Mouse (Mus musculus) urinary bladder, postnatal 14 days (tissue): ENCODE results near the gene Cyp2w1.
"Not testable (repeated sequence)": the region's sequence is repeated elsewhere in the genome, so short reads cannot be mapped to it uniquely, and the experiment has no call there.

Experiments
- DNase-seq: peaks from one replicate; pipeline ENCODE4 v3.0.0; 2021; ENCODE audit warnings: low spot score

Gene Cyp2w1

DNA sequence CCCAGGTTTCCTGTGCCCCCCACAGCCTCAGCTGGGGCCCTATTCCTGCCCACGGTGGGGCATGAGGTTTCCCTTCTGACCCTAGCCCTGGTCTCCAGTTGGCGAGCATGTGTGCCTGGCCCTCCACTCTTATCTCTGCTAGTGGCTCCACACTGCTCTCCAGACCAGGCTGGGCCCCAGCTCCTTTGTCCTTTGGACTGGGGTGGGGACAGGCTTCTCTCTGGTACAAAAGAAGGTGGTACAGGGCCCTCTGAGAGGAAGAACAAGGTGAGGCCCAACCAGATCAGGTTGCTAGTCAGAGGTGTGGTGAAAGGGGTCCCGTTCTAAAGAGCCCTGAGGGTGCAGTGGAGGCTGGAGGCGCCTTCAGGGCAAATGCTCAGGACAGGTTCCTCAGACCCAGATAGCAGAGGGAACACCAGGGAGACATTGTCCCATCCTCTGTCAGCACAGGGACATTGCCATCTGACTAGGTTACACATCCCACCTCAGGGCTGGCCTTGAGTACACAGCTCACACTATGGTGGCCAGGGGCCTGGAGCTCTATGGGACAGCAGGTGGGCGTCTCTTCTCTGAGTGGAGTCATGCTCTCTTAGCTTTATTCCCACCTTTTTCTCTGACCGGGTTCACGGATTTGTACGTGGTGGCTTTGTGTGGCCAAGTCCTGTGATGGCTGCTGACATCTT, 19.7 kb upstream of the Cyp2w1 start:
- DNase-seq, result no peak

DNA sequence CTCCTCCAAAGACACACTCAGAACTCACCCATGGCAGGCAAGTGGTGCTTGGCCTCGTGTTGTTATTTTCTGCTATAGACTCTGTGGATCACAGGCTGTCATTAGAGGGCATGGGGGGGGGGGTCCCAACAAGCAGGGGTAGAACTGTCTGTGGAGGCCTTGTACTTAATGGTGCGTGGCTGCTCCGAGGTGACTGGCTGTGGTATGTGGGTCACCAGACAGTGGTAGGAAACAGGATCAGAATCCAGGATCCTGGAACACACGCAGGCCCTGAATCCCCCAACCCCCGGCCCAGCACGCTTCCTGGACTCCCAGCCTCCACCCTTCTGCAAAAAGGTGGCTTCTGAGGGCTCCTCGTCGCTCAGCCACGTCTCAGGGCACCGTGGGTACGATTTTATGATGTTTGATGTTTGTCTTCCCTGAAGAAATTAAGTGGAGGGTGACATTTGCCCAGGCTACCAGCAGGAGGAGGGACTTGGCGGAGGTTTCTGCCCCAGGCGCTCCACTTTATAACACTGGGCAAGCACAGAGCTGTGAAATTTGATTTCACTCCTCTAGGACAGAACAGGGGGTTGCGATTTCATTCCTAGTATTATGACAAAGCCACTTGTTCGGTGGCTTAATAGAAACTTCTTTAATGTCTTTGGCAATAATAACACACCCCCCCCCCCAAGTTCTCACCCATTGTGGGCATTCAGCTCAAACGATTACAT, 19.0 kb upstream of the Cyp2w1 start:
- DNase-seq, result no peak

DNA sequence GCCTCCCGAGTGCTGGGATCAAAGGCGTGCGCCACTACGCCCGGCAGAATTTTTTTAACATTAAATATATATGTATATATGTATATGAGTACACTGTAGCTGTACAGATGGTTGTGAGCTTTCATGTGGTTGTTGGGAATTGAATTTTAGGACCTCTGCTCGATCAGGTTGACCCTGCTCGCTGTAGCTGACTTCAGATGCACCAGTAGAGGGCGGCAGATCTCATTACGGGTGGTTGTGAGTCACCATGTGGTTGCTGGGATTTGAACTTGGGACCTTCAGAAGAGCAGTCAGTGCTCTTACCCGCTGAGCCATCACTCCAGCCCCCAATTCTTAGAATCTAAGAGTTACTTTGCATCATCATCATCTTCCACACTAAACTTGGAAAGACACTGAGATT, 18.0 kb upstream of the Cyp2w1 start:
- DNase-seq, result not testable (repeated sequence)

DNA sequence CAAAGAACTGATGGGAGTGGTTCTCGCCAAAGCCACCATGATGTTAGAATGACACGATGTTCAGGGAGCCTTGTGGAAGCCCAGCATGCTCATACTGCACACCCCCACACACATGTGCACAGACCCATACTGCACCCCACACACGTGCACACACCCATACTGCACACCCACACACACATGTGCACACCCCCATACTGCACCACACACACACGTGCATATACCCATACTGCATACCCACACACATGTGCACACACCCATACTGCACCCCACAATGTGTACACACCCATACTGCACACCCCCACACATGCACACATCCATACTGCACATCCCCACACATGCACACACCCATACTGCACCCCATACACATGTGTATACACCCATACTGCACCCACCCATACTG, 16.8 kb upstream of the Cyp2w1 start:
- no peak for DNase-seq

DNA sequence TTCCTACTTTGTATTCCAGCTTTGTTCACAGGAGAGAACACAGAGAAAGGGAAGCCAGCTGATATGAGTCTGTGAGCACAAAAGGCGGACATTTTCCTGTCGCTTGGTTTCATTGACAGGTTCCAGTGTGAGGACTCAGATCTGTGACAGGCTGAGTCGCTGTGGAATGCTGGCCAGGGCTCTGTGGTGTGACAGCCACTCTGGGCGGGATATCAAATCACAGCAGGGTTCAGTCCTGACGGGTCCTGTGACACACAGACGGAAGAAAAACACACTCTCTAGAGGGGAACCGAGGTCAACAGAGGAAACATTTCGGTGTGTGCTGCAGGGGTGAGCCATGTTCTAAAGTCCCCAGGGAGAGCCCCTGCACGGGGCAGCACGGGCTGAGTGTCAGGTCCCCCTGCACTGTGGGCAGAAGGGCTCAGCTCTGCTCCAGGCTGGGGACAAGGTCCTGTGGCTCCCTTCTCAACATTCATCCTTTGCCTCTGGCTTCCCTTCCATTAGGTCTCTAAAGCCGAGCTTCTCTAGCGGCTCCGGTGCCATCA, 14.5 kb upstream of the Cyp2w1 start:
- DNase-seq, result no peak

DNA sequence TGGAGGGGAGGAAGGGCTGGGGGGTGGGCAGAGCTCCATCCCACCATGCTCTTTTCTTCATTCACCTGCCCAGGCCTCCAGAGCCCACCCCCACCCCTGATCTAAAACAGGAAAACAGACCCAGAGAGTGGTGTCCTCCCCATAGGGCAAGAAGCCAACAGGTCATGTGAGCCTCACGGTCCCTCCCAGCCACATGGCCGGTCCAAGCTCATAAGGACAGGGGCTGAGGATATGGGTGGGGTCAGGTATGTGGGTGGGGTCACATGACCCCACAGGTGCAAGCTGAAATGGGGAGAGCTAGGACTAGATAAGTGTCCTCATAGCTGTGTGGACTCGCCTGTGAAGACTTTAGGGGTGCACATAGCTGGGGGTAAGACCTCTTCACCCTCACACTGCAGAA, 14.0 kb upstream of the Cyp2w1 start:
- no peak for DNase-seq

DNA sequence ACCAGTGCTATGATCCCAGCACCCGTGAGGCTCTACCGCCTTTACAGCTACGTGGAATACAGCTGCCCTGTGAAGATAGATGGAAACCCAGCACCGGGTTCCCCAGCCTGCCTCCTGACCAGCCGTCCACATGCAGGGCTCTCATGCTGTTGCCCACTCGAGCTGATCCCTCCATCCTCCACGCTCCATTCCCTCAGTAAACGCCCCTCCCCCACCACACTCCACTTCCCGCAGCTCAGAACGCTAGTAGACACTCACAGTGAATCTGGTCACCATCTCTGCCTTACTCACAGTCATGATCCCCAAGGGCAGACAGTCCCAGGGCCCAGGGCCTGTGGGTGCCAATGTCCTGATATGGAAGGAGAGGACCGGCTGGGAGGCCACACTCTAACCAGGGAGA, 13.5 kb upstream of the Cyp2w1 start:
- DNase-seq, result no peak

DNA sequence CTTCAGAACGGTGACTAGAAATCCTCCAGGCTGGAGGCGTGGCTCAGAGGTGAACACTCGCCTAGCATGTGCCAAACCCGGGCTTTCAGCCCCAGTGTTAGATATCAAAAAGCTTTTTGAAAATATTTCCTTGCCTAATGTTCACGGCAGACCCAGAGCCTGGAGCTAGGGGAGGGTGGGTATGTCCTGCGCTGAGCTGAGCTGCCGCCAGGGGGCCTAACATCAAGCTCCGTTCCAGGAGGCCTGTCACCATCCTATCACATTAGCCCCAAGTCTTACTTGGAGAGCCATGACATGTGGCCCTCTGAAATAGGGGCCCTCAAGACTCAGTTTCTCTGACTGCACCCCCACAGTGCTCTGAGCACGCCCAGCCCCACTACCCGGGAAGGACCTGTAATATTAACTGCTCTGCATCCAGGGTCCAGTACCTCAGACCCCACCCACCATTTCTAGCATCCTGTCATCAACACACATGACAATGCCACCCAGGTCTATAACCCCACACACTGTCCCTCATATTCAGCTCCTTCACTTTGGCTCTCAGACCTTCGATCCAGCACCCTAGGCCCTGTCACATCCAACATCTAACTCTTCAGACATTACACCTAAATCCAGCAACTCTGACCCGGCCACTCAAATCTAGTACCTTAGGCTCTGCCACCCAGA, 8.3 kb upstream of the Cyp2w1 start:
- peak; percentile 81 for DNase-seq

DNA sequence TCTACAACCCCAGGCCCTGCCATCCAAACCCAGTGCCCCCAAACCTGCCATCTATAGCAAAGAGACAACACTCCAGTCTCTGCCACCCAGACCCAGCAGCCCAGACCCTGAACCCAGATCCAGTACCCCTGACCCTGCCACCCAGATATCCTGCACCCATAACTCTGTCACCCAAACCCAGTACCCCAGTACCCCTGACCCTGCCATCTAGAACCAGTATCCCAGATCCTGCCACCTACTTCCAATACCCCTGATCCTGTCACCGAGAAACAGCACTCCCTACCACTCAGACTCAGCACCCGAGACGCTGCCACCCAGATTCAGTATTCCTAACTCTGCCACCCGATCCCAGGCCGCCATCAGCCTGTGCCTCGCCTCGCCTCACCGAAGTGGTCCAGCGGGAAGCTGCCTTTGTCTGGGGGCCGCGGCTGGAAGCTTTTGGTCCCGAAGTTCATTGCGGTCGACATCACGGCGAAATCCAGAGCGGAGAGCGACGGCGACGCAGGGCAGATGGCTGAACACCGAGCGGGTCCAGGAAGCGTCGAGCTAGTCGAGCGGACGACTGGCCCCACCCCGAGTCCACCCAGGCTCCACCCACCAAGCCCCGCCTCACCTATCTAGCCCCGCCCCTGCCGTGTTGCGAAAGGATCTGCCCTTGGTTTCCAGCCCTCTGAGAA, 7.6 kb upstream of the Cyp2w1 start:
- DNase-seq, result peak; percentile 98

DNA sequence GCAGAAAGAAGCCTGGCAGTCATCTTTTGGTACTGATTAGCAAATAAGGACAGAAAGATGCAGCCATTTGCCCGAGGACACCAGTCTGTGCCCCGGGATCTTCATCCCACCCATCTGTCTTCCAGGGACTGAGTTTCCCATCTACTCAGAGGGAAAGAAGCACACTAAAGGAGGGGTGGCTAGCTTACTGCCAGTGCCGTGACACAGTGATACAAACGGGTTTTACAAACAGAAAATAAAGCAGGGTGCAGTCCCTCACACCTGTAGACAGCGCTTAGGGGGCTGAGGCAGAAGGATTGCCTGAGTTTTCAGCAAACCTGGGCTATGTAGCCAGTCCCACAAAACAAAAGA, 7.1 kb upstream of the Cyp2w1 start:
- DNase-seq, result no peak

DNA sequence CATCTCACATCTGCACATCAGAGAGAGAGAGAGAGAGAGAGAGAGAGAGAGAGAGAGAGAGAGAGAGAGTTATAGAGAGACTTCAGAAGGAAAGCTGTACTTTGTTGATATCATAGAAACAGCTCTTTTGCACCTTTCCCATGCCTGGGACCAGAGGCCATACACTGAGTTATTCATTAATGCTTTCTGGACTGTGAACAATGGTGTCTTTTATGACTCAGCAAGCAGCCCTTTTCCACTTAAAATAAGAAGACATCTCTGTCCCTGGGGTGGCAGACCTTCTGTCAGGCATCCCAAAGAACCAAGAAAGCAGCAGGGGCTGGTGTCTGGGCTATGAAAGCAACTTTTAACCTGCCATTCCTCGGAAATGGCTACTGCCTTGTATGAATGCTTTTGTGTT, 5.2 kb upstream of the Cyp2w1 start:
- no peak for DNase-seq

DNA sequence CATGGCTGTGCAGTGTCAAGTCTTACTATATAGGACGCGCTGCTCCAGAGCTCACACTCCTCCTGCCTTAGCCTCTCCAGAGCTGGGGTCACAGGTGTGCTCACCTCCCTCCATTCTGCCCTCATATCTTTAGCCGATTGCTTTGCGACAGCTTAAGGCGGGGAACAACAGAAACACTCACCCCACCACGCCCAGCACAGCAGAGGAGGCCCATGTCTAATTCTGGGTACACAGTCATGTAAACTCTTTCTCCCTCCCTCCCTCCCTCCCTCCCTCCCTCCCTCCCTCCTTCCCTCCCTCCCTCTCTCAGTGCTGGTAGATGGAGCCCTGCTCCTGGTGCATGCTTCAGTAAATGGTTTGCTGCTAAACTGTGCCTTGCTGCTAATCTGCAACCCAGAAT, 2.7 kb upstream of the Cyp2w1 start:
- no peak for DNase-seq

DNA sequence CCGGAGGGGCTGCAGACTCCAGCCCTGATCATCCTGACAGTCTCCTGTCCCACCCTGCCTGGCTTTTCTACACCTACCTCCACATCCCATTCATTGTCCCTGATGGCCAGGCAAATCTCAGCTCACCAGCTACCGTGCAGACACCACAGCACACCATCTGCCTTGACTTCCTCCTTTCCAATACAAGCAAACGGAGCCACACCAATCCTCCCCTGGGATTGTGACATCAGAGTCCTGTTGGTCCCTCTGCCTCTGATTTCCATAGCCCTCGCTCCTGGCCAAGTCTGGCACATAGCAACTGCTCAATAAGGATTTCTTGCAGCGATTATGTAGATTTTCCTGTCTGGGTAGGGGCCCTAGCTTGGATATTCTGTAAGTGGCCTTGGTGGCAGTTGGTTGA, 1.3 kb upstream of the Cyp2w1 start, which contains the start of gene Cox19:
Cox19 (minus strand) TSS at position 285 of the 400 bp plus-strand sequence.
- no peak for DNase-seq

DNA sequence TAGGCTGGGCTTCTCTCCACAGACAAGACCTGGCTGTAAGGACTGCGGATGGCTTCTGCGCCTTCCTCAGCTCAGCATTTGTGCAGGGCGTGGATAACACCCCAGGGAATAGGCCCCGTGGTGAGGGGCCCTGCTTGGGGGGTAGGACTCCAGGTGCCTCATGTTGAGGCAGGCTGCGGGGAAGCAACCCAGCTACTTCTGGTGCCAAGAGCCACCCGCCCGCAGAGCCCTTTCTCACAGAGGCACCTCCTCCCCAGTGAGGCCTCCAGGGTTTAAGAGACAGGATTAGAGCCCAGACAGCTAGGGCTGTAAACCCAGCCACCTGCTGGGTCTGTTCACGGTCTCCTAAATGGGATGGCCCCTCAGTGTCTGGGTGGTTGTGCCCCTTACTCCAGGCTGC, 789 bp upstream of the Cyp2w1 start:
- no peak for DNase-seq

DNA sequence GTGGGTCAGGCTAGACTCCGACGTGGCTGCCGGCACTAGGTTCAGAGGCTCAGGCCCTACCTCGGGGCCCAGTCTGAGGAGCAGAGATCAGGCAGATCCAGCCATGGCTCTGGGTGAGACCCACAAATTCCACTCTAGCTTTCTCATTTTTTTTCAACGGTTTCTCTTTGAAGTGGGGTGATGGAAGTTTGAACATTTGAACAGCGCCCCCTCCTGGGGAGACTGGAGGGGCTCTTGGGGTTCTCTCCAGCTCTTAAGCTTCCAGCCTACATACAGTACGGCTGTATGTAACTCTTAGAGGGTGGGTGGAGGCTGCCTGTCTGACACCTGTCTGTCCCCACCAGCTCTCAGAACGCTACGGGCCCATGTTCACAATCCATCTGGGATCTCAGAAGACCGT, 1.1 kb downstream of the Cyp2w1 start:
- DNase-seq, result no peak

DNA sequence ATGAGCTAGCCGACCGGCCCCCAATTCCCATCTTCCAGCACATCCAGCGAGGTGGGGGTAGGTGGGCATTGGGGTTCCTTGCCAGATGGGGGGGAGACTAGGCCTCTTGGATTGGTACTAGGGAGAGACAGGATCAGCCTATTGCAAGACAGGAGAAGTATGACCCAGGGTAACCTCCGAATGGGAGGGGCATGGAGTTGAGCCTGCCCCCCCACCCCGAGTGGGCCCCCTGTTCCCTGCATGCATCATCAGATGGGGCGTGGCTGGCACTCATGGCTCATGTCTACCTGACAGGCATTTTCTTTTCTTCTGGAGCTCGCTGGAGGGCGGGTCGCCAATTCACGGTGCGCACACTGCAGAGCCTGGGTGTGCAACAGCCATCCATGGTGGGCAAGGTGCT, 1.5 kb downstream of the Cyp2w1 start:
- no peak for DNase-seq

DNA sequence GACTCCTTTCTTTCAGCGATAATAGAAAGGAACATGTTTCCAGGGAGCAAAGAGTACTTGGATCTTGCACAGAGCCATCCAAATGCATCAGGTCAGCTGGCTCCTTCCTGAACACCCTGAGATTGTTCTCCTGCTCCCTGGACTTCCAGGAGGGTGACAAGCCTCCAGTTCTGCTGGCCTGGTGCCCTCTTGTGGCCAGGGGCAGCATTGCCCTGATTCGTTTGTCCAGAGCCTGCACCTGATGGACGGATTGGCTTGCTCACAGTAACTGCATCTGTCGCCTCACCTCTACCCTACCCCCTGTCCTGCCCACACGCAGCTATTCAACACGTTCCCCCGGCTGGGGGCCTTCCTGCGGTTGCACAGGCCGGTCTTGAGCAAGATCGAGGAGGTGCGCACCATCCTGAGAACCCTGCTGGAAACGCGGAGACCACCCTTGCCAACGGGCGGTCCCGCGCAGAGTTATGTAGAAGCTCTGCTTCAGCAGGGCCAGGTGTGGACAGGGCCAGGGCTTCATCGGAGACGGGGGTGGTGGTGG, 2.9 kb downstream of the Cyp2w1 start:
- peak; percentile 86 for DNase-seq

DNA sequence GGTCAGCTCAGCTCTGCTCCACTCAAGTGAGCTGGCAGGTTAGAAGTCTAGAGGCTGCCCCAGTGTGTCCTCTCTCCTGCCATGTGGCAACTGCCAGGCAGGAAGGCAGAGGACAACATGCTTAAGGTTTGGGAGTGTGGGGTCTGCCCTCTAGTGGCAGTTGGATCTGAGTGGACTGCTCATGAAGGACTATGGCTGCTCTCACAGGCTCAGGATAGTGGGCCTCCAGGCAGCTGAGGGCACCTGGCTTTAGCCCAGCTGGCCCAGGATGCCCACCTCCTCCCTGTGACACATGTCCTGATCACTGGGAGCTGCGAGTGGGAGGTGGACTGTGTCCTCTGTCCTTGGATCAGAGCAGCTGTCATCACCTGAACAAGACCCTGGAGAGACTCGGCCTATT, 6.2 kb downstream of the Cyp2w1 start:
- peak; percentile 39 for DNase-seq

DNA sequence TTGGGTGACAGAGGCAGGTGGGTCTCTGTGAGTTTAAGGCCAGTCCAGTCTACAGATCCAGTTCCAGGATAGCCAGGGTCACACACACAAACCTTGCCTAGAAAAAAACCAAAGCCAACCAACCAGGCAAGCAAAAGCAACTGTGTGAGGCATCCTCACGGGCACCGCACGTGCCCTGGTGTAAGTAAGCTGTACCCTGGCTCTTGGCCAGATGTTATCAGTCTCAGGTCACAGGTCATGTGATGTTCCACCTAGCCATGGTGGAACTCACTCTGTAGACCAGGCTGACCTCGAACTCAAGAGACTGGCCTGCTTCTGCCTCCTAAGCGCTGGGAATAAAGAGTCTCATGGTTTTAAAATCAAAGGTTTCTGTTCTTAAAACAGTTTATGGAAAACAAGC, 6.8 kb downstream of the Cyp2w1 start:
- no peak for DNase-seq

DNA sequence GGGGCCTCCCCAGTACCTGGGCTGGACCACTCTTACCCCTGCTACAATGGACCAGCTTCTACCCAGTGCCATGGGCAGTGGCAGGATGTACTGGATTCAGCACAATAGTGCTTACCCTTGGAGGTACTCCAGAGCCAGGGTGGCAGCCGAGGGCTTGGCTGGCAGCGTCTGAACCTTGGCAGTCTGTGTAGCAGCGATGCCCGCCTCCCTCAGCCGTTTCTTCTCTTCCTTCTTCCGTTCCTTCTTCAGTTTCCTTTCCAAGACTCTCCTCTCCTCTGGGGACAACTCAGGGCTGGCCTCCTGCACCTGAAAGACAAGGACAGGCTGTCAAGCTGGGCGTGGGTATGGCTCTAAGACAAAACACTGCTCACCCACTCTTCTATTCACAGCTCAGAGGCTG, 11.4 kb downstream of the Cyp2w1 start:
- peak; percentile 49 for DNase-seq

DNA sequence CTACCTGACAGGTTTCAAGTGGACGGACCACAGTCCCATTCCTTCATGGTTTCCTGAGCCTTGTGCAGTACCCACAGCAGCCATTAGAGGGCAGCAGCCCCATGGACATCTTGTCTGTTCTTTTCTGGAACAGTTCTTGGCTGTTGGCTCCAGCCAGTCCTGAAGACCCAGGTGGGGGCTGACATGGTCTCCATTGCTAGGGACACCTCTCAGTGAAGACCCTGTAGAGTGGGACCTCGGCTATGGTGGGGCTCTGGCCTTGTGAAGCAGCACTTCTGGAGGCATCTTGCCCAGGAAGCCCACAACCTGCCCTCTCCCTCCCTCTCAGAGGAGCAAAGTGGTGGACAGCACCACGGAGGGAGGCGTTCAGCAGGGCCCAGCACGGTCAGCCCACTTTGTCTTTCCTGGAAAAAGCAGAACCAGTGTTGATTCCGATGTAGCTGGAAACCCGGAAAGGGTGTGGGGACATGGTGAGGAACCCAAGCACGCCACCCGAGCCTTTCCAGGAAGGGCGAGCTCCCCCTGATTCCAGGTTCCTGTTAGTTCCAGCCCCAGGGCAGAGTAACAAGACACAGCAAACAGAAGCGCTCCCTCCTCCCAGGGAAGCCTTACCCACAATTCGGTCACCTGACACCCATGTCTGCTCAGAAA, 12.0 kb downstream of the Cyp2w1 start:
- peak; percentile 93 for DNase-seq
